Mouse (Mus musculus) cerebellum, adult 9-10 months (tissue): Measurements from ENCODE around the gene Gzf1.

Source experiments
- DNase-seq: peaks from one replicate; pipeline ENCODE4 v3.0.0; 2022

Gzf1 gene

DNA sequence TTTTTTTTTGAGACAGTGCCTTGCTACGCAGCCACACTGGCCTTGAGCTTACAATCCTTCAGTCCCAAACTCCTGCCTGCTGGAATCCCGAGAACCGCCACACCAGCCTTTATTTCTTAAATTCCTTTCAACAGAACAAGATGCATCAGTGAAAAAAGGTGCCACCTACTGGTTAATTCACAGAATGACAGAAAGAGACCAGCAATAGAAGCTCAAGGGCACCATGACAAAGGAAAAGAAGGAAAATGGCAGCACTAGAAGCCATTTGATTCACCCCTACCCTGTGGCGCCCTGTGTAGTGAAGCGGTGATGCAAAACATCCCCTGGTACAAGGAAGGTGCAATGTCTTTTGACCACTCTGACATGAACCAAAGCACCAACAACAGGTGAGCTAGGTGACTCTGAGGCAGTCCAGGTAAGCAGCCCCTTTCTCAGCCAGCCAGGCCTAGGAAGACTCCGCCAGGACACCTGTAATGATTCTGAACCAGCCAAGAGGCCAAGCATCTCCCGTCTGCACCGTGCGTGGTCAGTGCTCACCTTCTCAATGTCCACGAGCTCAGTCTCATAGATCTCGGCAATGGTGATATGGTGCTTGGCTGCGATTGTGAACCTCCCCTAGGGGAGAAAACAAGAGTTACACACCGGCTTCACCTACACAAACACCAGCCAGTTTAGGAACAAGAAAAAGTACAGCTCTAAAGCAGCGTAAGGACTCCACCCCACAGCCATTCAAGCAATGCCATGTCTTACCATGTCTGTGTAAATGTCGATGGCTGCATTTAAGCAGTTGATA, 25.8 kb downstream of the Gzf1 start:
- DNase-seq: peak; percentile 65

DNA sequence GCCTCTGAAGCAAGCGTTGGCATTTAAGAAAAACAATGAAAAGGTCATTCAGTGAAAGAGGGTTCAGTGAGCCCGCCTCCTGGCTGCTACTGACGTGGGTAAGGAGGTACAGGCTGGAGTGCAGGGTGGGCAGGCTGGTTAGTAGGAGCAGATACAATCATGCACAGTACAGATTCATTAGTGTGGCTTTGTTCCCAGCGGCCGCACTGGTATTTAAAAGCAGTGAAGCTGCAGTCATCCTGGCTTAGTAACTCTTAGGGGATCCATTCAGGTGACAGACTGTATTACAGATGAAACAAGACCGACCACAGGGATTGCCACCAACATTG, 26.3 kb downstream of the Gzf1 start:
- DNase-seq: no peak

DNA sequence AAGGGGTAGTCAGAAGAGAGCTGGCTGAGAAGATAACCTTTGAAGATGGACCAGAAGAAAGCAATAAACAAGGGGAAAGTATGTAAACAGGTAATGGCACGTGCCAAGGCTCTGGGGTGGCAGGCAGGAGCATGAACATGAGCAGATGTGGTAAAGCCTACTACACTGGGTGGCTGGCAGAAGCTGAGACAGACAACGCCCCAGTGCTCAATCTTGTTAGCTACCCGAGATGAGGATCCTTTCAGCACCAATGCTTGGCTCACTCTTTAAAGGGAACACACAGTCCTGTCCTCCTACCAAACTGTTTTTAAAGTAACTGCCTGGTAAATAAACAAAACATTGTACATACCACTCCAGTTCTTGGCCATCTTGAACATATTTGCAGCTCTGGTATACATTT, 31.5 kb downstream of the Gzf1 start:
- DNase-seq: no peak

DNA sequence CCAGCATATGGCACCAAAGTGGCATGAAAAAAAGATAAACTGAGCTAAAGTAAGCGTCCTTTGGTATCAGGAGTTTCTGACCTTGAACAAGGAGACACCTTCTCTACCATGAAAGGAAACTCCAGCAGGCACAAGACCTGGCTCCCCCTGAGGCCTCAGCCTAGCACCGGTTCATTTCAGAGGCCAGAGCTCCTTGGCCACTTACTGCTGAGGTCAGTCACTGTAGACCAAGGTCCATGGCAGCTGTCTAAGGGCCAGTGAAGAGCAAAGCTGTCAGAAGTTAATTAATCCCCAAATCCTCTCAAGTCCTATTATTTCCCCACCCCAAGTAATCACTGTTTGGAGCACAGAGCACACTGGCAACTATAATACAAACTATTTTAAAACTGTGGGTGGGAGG, 36.2 kb downstream of the Gzf1 start:
- DNase-seq: no peak

DNA sequence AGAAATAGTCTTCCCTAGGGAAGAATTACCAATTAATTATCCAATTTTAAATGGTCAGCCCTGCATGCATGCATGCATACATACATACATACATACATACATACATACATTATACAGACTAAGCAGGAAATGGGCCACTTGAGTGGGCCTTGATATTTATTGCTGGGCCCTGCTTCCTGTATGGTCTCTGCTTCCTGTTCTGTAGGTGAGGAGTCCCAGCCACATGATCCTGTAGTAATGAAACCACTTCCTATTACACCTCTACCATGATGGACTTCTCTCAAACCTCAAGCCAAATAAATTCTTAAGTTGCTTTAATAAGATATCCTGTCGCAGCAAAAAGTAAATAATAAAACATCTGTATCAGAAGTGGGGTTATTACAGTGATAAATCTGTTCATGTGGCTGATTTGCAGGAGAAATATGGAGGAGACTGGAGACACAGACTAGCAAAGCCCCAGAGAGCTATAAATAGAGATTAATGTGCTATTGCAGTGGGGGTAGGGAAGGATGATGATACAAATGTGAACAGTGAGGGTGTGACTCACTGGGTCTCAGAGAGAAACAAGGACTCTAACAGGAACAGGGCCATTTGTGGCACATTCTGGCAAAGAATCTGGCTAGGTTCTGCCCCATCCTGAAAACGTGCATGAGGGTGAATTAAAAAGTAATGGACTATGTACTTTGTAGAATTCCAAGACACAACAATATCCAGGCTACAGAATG, 38.6 kb downstream of the Gzf1 start:
- DNase-seq: no peak

DNA sequence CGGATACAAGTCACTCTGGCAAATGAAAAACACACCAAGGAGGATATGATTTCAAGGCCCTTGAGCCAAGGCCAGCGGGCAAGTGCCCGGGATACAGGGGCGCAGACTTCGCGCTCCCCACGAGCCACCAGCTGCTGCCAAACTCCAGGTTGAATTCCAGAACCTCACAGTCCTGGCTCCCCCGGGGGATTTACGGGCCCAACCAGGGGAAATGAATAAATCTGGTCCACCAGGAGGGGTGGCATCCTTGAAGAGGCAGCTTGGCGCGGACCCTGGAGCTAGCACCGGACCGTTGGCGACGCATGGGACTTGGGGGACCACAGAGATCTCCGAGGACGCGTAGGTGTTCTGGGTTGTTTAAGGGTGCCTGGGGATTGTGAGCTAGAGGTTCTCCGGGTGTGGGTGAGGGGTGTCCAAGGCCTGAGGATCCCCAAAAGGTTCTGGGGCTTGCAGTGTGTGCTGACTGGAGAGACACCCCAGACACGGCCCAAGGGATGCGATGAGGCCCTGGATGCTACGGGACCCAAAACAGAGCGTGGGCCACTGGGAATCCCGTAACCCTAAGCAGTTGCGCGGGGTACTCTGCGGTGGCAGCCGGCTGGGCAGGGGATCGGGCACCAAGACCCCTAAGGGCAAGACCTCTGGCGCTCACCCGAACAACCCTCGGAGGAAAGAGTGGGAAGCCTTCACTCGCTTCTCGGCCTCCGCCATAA, 50.9 kb downstream of the Gzf1 start:
- DNase-seq: peak; percentile 80

DNA sequence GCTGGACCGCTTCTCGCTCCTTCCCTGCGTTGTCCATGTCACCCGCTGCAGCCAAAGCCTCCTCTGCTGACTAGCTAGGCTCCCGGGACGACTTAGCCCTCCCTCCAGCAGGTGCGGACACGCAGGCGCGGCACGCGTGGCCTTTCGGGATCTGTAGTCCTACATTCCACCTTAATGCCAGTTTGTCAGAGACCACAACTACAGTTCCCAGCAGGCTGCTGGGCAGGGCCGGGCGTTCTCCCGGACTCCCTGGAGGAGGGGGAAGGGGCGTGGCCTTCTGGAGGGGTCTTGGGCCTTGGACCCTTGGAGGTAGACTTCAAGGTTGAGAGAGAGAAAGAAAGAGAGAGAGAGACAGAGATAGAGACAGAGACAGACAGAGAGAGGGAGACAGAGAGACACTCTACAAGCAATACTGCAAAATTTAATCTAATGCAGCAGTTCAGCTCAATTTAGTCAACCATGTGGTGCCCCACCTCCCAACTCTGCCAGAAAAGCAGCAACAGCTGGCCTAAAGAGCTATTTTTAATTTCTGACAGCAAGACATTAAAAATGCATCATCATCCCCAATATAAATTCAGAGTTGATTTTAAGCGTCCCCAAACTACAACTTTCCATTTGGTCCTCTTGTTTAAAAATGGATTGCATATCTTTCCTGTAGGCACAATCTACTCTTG, 51.6 kb downstream of the Gzf1 start, which contains the start of gene Napb:
TSS of gene Napb (minus strand) at position 141 of the 674 bp plus-strand sequence.
- DNase-seq: peak; percentile 97
